Mouse (Mus musculus): ENCODE measurements around the gene Selenbp1.
A peak's percentile ranks its signal among the peaks of the same experiment; 100 is the strongest.
"Not testable (repeated sequence)": the region's sequence is repeated elsewhere in the genome, so short reads cannot be mapped to it uniquely, and the experiment has no call there.

Selenbp1 gene

DNA sequence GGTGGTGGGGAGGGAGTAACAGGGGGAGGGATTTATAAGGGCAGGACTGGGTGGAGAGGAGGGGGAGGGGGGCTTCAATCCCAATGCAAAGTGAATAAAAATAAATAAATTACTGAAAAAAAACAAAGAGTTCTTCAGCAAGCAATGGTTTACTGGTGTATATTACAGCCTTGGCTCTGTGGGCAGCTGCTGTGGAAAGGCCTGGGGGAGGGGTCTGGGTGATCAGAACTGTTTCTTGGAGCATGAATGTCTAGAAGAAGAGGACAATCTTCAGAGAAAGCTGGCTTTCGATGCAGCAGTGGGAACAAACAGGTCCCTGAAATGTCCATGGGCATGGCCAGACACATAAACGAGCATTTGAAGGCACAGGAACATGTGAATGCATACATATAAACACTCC is 577 bp upstream of the Selenbp1 start:
- not testable (repeated sequence) for DNase-seq (ENCODE audit: low read depth, low spot score)

DNA sequence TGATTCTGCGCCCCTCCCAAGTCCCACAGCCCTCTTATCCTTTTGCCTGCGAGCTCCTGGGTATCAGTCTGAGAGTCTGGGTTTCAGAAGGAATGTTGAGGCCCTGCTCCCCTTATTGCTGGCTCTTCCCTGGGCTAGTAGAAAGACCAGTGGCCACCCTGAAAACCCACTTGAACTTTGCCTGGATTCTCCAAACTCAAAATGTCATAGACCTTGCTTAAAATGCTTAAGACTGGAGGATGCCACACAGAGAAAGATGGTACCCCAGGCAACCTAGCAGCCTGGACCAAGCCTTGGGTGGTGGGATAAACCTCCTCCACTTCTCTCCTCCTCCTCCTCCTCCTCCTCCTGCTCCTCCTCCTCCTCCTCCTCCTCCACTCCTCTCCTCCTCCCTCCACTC is 748 bp downstream of the Selenbp1 start:
- DNase-seq (ENCODE audit: low read depth, low spot score), result not testable (repeated sequence)

DNA sequence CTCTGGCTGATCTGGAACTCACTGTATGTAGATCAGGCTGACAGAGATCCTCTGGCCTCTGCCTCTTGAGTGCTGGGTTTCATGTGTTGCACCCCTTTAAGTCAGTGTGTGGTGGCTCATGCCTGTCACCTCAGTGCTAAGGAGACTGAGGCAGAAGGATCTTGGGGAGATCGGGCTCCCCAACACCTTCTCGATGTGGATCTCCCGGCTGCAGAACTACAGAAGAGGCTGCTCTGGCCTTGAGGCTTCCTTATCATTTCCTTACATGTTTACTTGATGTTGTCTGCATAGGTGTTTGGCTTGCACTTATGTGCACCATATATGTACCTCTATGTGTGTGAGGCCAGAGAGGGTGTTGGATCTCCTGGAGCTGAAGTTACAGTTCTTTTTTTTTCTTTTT is 1.7 kb downstream of the Selenbp1 start:
- not testable (repeated sequence) for DNase-seq (ENCODE audit: low read depth, low spot score)

DNA sequence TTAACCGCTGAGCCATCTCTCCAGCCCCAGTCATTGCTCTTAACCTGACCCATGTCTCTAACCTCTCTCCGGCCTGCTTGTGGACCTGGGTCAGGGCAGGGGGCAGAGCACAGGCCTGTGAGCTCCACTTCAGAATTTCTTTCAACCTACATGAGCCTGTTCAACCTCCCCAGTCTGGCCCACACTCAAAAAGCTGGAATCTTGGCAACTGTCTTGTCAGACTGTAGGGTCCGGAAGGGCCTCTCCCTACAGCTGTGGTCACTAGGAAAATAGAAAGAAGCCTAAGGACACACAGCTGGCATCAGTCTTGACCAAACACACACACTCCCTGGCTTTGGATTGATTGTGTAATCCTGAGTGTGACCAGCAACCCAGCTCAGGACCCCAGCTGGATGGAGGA is 2.5 kb downstream of the Selenbp1 start:
- not testable (repeated sequence) for DNase-seq (ENCODE audit: low read depth, low spot score)

DNA sequence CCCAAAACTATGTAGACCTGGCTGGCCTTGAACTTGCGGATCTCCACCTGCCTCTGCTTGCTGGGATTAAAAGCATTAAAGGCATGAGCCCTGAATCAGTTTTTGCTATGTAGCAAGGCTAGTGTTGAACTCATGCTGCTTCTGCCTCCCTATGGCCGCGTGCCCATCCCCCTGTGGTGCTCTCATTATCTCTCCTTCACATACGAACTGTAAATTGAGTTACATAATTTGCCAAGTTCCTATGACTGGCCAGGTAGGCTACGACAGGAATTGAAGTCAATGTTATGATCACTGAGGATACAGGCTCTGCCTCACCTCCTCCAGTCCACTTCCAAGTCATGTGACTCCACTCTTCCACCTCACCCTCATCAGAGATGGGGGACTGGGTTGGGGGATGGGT is 3.3 kb downstream of the Selenbp1 start:
- DNase-seq (ENCODE audit: low read depth, low spot score), result not testable (repeated sequence)

DNA sequence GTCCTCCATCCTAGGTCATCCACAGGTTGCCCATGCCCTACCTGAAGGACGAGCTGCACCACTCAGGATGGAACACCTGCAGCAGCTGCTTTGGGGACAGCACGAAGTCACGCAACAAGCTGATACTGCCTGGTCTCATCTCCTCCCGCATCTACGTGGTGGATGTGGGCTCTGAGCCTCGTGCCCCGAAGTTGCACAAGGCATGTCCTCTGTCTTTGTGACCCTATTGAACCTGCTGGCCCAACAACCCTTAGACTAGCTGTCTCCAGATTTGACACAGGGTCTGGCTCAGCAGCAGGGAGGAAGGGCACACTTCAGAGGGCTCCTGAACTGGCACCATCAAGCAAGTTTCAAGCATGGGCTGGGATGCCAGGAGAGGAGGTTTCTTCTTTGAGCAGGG is 4.3 kb downstream of the Selenbp1 start:
- not testable (repeated sequence) for DNase-seq (ENCODE audit: low read depth, low spot score)

DNA sequence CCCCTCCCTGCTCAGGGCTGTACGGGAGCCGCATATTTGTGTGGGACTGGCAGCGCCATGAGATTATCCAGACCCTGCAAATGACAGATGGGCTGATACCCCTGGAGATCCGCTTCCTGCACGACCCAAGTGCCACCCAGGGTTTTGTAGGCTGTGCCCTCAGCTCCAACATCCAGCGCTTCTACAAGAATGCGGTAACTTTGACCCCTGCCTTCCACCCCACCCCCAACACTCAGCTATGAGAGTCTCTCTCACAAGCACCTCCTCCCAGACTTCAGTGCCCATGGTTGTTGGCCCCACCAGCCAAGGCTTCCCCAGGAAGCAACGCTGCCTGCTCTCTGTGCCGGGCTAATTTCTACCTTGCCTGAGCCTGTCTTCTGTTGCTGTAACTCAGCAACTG is 7.2 kb downstream of the Selenbp1 start:
- not testable (repeated sequence) for DNase-seq (ENCODE audit: low read depth, low spot score)

DNA sequence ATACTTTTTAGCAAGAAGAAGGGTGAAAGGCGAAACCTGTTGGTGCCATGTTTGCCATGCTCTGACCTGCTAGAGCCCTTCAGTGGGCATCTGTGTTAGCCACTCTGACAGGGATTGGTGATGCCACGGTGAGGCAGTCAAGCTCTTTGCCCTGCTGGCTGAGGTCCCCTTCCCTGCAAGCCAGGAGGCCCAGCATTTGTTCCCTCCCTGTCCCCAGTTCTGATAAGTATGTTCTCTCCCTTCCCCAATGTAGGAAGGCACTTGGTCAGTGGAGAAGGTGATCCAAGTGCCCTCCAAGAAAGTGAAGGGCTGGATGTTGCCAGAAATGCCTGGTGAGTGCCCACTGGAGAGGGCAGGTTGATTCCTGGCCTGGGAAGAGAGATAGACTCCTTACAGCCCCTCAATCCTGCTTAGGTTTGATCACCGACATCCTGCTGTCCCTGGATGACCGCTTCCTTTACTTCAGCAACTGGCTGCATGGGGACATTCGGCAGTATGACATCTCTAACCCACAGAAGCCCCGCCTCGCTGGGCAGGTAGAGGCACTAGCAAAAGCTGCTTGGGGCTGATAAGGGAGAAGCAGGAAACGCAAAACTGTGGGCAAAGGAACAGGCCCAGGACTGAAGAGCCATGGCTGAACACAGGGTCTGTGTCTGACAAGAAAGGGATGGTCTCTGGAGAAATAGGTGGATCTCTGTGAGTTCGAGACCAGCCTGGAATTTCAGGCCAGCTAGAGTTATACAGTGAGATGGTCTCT is 9.5 kb downstream of the Selenbp1 start:
- peak; percentile 77 for DNase-seq (ENCODE audit: low read depth, low spot score)

DNA sequence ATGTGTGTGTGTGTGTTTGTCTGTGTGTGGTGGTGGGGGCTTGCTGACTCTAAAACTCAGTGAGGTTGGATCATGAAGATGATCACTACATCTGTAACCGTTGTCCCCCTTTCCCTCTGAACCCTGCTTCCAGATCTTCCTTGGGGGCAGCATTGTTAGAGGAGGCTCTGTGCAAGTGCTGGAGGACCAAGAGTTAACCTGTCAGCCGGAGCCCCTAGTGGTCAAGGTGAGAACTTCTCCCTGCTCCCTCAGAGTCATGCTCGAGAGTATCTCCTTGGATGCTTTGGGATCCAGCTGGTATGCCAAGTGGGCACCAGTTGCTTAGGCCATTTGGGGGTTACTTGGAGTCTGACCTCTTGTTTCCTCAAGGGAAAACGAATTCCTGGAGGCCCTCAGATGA is 10.8 kb downstream of the Selenbp1 start:
- peak; percentile 29 for DNase-seq (ENCODE audit: low read depth, low spot score)

DNA sequence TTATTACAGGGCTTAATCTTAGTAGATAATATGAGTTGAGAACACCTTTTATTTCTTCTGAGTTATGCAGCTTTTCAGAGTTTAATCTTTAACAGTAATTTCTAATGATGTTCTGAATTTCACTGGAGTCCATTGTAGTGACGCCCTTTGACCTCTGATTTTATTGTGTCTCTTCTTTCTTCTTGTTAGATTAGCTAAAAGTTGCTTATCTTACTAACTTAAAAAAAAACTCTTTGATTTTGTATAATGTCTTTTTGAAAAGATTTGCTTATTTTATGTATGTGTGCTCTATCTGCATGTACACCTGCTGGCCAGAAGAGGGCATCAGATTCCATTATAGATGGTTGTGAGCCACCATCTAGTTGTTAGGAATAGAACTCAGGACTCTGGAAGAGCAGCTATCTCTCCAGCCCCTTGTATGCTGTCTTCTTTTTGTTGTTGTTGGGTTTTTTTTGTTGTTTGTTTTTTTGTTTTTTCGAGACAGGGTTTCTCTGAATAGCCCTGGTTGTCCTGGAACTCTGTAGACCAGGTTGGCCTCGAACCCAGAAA is 15.3 kb downstream of the Selenbp1 start:
- no peak for DNase-seq (ENCODE audit: low read depth, low spot score)

DNA sequence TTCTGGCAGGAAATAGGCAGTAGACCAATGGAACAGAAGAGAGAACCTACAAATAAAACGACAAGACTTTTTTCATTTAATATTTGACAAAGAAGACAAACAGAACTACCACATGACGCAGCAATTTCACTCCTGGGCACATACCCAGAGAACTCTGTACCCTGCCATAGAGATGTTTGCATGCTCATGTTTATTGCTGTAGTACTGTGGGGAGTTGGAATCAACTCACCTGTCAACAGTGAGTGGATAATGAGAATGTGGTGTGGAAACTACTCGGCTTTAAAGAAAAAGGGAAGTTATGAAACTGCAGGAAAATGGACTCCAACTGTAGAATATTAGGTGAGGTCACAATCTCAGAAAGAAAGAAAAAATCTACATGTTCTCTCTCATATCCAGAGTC is 16.8 kb downstream of the Selenbp1 start:
- no peak for DNase-seq (ENCODE audit: low read depth, low spot score)

DNA sequence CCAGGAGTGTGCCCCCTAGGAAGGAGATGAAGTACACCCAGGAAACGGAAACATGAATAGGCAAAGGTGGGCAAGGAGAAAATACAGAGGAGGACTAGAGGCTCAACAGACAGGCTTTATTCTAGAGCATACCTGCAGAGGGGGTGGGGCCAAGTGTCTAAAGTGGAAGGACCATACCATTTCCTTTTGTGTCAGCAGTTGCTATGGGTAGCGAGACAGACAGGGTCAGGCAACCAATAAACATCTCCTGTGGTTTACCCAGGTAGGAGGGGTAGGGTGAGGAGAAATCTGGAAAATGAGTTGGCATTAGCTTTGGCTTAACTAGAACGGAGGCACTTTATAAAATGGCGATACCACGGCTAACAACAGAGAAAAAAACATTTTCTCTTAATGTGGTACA is 19.9 kb downstream of the Selenbp1 start:
- no peak for DNase-seq (ENCODE audit: low read depth, low spot score)

DNA sequence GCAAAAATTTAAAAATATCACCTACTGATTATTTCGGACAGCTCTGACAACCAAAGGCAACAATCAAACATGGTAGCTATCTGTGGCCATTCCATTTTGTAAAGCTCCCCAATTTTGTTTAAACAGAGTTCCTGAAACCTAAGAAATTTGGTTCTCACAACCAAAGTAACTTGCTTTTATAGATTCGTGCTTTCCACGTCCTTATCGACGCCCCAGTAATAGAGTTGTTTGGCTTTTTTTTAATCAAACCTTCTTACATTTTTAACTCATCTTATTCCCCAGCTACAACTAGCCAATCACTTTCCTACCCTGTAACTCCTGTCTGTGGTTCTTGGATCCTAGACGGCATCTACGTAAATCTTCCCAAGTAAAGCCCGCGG is 20.5 kb downstream of the Selenbp1 start:
- DNase-seq (ENCODE audit: low read depth, low spot score), result no peak

DNA sequence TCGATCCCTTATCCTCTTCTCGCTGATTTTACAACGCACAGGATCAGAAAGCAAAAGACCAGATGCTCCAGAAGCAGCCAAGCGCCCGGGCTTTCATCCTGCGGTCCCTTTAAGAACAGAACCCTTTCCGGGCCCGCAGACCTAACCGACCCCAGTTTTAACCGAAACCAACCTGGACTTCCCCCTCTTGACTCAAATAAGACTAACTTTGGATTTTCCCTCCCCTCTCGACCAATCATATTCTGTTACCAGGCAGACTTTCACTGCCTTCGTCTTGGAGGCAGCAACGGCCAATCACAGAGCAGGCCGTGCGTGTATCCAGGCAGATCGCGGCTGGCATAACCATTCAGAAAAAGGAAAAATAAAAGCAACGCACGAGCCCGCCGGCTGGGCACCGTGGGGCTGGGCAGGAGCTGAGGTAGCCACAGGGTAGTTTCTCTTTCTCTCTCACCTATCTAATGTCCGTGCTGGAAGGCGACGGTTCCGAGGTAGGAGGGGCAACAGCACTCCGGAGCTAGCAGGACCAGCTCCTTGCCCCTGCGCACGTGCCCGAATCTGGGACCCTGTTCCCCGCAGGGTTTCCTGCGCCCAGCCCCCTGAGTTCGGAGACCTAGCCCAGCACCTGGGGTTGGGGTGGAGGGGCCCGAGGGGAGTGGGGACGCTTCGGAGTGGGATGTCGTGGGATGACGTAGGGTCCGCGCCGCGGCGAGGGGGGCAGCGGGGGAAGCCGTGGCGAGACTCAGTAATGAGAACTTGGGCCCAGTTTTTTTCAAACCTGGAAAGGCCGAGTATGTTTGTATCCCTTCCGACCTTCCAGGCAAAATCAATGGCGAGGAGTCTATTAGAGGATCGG is 21.1 kb downstream of the Selenbp1 start, which contains the start of gene Rfx5:
Gene Rfx5 (plus strand): TSS at position 312 of the 853 bp plus-strand sequence.
- DNase-seq (ENCODE audit: low read depth, low spot score), result peak; percentile 70

DNA sequence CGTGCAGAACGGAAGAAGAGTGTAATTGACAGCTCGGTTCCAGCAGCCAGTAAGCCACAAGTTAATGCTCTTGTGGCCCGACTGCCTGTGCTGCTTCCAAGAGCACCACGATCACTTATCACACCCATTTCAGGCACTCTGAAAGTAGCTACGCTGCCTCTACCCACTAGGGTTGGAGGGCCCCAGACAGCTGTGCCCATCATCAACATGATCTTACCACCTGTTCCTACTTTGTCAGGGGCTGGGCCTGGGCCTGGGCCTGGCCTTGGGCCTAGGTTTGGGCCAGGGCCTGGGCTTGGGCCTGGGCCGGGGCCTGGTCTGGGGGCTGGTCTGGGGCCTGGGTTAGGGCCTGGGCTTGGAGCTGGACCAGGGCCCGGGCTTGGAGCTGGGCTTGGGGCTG is 25.4 kb downstream of the Selenbp1 start:
- DNase-seq (ENCODE audit: low read depth, low spot score), result no peak

DNA sequence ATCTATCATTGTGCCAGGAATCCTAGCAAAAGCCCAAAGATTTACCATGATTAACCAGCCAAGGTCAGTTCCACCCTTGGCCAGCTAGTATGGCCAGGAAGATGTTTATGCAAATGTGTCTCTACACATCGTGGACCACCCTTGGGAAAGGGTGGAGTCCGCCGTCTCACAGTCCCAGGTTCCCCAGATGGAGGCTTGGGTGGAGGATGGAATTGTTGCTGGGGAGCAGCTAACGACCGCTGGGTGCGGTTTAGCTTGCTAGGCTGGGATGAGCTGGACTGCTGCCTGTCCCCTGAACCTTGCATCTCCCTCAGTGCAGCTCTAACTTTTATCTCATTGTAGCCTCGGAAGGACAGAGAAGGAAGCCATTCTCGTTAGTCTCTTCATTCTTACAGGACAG is 27.0 kb downstream of the Selenbp1 start:
- DNase-seq (ENCODE audit: low read depth, low spot score), result no peak

DNA sequence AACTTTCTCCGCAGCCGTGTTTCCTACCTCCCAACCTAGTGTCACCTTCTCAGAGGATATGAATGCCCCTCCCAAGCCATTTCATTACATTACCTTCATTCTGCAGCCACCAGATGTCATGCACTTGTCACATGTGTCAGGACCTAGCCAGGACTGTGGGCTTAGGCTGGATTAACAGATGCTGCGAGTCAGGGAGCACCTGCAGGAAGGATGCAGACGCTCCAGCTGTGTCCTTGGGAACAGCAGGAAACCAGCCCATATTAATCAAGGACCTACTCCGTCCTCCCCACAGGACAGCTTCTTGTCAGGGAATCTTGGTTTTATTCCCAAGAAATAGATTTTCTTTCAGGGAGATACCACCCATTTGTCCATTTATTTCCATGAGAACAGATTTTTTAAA is 27.5 kb downstream of the Selenbp1 start:
- no peak for DNase-seq (ENCODE audit: low read depth, low spot score)

DNA sequence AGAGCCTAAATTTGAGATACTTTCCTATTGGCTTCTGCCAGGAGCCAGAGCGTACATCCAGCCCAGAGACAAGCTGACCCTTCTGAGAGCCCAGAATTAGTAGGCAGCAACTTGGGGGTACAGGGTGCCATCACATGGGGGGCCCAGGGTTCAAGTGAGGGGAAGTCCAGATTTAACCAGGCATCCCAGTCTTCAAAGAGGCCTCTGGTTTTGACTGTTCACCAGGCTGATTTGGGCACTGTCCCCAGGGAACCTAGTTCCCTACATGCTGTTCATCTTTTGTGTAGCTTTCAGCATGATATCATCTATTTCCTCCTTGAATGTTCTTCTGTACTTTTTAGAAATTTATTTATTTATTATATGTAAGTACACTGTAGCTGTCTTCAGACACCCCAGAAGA is 32.1 kb downstream of the Selenbp1 start:
- no peak for DNase-seq (ENCODE audit: low read depth, low spot score)

DNA sequence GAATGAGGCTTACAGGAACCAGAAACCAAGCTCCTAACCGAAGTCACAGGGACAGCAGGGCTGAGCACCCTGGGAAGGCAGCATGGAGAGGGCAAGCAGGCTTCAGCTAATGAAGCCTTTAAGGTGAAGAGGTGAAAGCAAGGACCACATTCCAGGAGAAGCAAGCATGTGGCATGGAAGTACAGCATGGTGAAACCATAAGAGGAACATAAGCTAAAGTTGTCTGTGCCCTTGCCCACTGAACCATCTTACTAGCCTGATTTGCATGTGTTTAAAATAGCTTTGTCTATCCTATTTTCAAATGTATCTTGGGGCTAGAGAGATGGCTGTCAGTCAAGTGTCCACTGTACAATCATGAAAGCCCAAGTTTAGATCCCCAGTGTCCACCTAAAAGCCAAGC is 33.0 kb downstream of the Selenbp1 start:
- DNase-seq (ENCODE audit: low read depth, low spot score), result no peak

DNA sequence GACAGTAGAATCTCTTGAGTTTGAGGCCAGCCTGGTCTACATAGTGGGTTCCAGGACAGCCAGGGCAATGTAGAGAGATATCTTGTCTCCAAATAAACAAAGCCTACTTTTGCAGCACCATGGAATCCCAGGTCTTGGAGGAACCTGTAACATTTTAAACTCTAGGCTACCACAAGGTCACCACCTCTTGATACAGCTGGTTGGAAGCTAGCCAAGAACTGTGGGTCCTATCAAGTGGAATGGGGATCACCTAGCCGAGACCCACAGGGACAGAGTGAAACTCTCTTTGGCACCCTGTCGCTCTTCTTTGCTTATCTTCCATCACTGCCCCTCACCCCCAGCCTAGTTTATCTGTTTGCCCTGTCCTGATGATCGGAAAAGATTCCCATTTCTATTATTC is 39.7 kb downstream of the Selenbp1 start:
- DNase-seq (ENCODE audit: low read depth, low spot score), result no peak

DNA sequence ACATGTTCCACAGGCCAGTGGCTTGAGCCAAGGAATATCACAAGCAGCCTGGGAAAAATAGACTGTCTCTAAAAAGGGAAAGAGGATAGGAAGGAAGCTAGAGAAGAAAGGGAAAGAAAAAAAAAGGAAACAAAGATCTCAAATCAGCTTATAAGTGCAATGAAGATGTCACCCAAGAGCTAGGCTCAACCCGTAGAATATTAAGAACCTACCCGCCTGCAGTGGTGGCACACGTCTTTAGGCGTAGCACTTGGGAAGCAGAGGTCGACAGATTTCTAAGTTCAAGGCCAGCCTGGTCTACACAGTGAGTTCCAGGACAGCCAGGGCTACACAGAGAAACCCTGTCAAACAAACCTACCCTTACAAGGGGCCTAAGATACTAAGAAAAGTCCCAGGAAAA is 40.8 kb downstream of the Selenbp1 start:
- DNase-seq (ENCODE audit: low read depth, low spot score), result no peak

DNA sequence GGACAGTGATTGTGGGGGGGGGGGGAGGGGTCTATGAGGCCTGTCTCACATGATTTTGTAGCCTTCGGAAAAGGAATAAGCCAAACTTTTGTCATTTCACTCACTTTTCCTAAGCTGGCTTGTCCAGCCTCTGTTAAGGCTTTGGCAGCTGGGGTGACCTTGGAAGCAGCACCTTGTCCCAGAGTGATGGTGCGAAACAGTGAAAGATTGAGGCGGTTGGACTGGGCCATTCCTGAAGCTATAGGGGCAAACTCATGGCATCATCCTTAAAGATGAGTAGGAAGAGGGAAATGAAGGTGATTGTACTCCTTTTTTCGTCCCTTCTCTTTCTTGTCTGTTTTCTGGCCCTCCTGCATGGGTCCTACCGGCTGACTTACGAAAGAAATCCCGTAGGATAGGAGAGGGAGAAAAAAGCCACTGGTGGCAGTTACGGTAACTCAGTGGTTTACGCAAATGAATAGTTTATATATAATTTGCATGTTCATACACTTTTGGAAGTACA is 41.2 kb downstream of the Selenbp1 start:
- DNase-seq (ENCODE audit: low read depth, low spot score), result no peak

Measured in c-Kit-negative CD71-positive TER-119-positive erythroid progenitor cells, embryonic 14.5 days (primary cell).